Comparison of ENCODE assay signal across 22 mouse cellular contexts in the genomic region with DNA sequence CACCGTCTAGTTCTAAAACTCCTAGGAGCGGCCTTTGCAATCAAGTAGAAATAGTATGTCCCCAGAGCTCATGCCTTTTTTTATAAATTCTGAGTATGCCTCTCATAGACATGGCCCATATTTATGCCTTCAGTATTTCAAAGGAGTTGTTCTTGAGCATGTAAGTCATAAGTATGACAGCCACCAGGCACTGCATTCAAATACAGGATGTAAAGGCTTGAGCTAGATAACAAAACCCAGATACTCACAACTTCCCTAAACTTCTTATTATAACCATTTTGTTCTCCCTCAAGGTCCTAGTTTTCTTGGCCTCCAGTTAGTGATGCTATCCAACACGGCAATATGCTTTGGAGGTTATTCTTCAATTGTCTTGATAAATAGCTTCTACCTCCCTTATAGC. TPM values are rescaled to one million over a fixed set of nuclear protein-coding genes. Genes with fewer than 3 reads are reported as not detected.
DNase-seq lines count a peak whose midpoint lies in the region; ATAC-seq lines count a peak whose summit lies in the region.
"Had no signal": no experiment of that assay in that cellular context is flagged by ENCODE, and none has a peak within 500 bp of the region (broad histone marks: within the 10 kb centered on the region; RNA-seq: fewer than 3 reads in every experiment).

No protein-coding gene starts in this region.

- H3K36me3 ChIP-seq in forebrain, embryonic 14.5 days (ENCODE audit: control insufficient read depth, insufficient read depth, low read length): no peaks in the 10 kb centered on the region
- H3K36me3 ChIP-seq: embryonic facial prominence, embryonic 13.5 days; embryonic facial prominence, embryonic 15.5 days; forebrain, embryonic 10.5 days; forebrain, embryonic 12.5 days; forebrain, embryonic 15.5 days had no signal

- H3K9ac ChIP-seq in forebrain, embryonic 14.5 days (ENCODE audit: low read length): no peak overlapping the region
- H3K9ac ChIP-seq: embryonic facial prominence, embryonic 13.5 days; embryonic facial prominence, embryonic 15.5 days; forebrain, embryonic 12.5 days; forebrain, embryonic 15.5 days; forebrain, postnatal 0 days had no signal

- H3K4me2 ChIP-seq in forebrain, embryonic 14.5 days (ENCODE audit: low read length): no peak overlapping the region
- H3K4me2 ChIP-seq: embryonic facial prominence, embryonic 13.5 days; embryonic facial prominence, embryonic 15.5 days; forebrain, embryonic 12.5 days; forebrain, embryonic 15.5 days had no signal

- WGBS in forebrain, embryonic 14.5 days: 98% methylated on average over 3 of the region's 3 CpGs

- H3K4me1 ChIP-seq in forebrain, embryonic 14.5 days (ENCODE audit: control insufficient read depth, insufficient read depth, low read length): no peaks in the 10 kb centered on the region
- H3K4me1 ChIP-seq: embryonic facial prominence, embryonic 13.5 days; embryonic facial prominence, embryonic 15.5 days; forebrain, embryonic 10.5 days; forebrain, embryonic 12.5 days; forebrain, embryonic 15.5 days had no signal

- H3K27me3 ChIP-seq in forebrain, embryonic 14.5 days (replicated peaks; ENCODE audit: control insufficient read depth, insufficient read depth, low read length): no peaks in the 10 kb centered on the region
- H3K27me3 ChIP-seq: embryonic facial prominence, embryonic 13.5 days; embryonic facial prominence, embryonic 15.5 days; forebrain, embryonic 12.5 days; forebrain, embryonic 15.5 days had no signal

- H3K27ac ChIP-seq in forebrain, embryonic 14.5 days (ENCODE audit: low read depth, low read length): no peak overlapping the region
- H3K27ac ChIP-seq: embryonic facial prominence, embryonic 13.5 days; embryonic facial prominence, embryonic 15.5 days; forebrain, embryonic 10.5 days; forebrain, embryonic 12.5 days; forebrain, embryonic 15.5 days had no signal

- H3K4me3 ChIP-seq in forebrain, embryonic 14.5 days (ENCODE audit: low read depth, low read length): no peak overlapping the region
- H3K4me3 ChIP-seq: embryonic facial prominence, embryonic 13.5 days; embryonic facial prominence, embryonic 15.5 days; erythroblast, embryonic 14.5 days; forebrain, embryonic 10.5 days; forebrain, embryonic 12.5 days; forebrain, embryonic 15.5 days had no signal

- H3K9me3 ChIP-seq in forebrain, embryonic 14.5 days (replicated peaks; ENCODE audit: control insufficient read depth, low read length): no peaks in the 10 kb centered on the region
- H3K9me3 ChIP-seq: embryonic facial prominence, embryonic 13.5 days; embryonic facial prominence, embryonic 15.5 days; forebrain, embryonic 10.5 days; forebrain, embryonic 12.5 days; forebrain, embryonic 15.5 days had no signal

- ATAC-seq in hematopoietic stem cell, adult 5-6 weeks (replicated peaks in 1 of 2; ENCODE audit: insufficient read depth in 1 of 2, low FRiP score in 2 of 2, low TSS enrichment in 1 of 2, low read depth in 1 of 2, poor library complexity in 2 of 2, severe bottlenecking in 2 of 2): peak; percentile 77 to 85
- no peak for ATAC-seq in forebrain, embryonic 14.5 days
- ATAC-seq in activated CD4-positive, CD25-positive, alpha-beta regulatory T cell, adult 4 months: no peak
- ATAC-seq: forebrain, embryonic 15.5 days; forebrain, postnatal 0 days had no signal

- DNase-seq in MEL-GATA-1-ER (ENCODE audit: extremely low read depth, low read depth): peak; percentile 45
- no peak for DNase-seq in kidney, adult 9 months
- DNase-seq in forebrain, embryonic 14.5 days (ENCODE audit: low spot score): no peak
- DNase-seq: adrenal gland, adult 8-10 months; adrenal gland, postnatal 14 days; adrenal gland, postnatal 36 days; cerebellum, adult 11-12 months; cerebellum, adult 2 months; cerebellum, adult 9-10 months; cerebellum, postnatal 10 days; cerebellum, postnatal 25 days; embryo, embryonic 11 days; forebrain, postnatal 0 days had no signal

RNA-seq across cellular contexts. Expression of gene Kynu, which starts 12.5 kb away (rescaled TPM):
- total RNA-seq in hematopoietic stem cell, adult 5-6 weeks (2017): 4.2 and 8.1 TPM in 2 replicates
- polyA plus RNA-seq in forebrain, embryonic 14.5 days (2014; fragmentation: Nextera tagmentation; extraction: Ambion mirVana): 0.36 TPM in 2 replicates
- under 1 TPM; 0.32 to 0.73 TPM for polyA plus RNA-seq in activated CD4-positive, CD25-positive, alpha-beta regulatory T cell, adult 4 months (2017; shearing (Covaris generic))
- total RNA-seq: forebrain, postnatal 0 days had no signal
- polyA plus RNA-seq: C2C12; erythroblast, embryonic 14.5 days; forebrain, postnatal 0 days had no signal

Comparison
In these comparisons a context has a peak if more than half of its experiments do, and no peak if none do; other contexts are left out.
1. ATAC-seq: peak in hematopoietic stem cell, adult 5-6 weeks (2 of 2); none in forebrain, embryonic 14.5 days (single experiment) and activated CD4-positive, CD25-positive, alpha-beta regulatory T cell, adult 4 months (single experiment).